In genomic region chr11:45805312-45805772, GRCm38 (mm10) we compare ENCODE assay signal across 8 mouse cellular contexts. TPM values are rescaled to one million over a fixed set of nuclear protein-coding genes. Genes with fewer than 3 reads are reported as not detected.
DNase-seq lines count a peak whose midpoint lies in the region; ATAC-seq and TF ChIP-seq lines count a peak whose summit lies in the region.

No protein-coding gene starts in this region.

- no peaks in the 10 kb centered on the region for H3K27me3 ChIP-seq in heart, embryonic 15.5 days
- H3K27me3 ChIP-seq in liver, embryonic 14.5 days (ENCODE audit: control insufficient read depth, insufficient read depth, low read length) = no peaks in the 10 kb centered on the region

- no peak for TF ChIP-seq CTCF in liver, embryonic 14.5 days (IDR thresholded peaks at IDR 0.05; ENCODE audit: low read depth)

- H3K4me2 ChIP-seq in heart, embryonic 15.5 days = no peak overlapping the region
- peak overlapping the region; percentile 67 for H3K4me2 ChIP-seq in liver, embryonic 14.5 days (ENCODE audit: low read depth)

- H3K4me3 ChIP-seq in heart, embryonic 15.5 days = no peak overlapping the region
- H3K4me3 ChIP-seq in liver, embryonic 14.5 days (ENCODE audit: insufficient read depth in 1 of 2, low read depth in 2 of 2, low read length in 2 of 2) = no peak overlapping the region; a peak in 1 of 4 replicates

- intact Hi-C loops in left cerebral cortex, postnatal 25 days (cut with DNase I) = no loop called here

- WGBS in heart, embryonic 15.5 days = 34% methylated on average over 6 of the region's 6 CpGs
- WGBS in liver, embryonic 14.5 days (ENCODE audit: insufficient replicate concordance) = 7% methylated on average over 6 of the region's 6 CpGs

- H3K27ac ChIP-seq in heart, embryonic 15.5 days = no peak overlapping the region
- H3K27ac ChIP-seq in liver, embryonic 14.5 days = peak overlapping the region; percentile 99

- peak; percentile 99 for TF ChIP-seq EP300 in liver, embryonic 14.5 days (IDR thresholded peaks at IDR 0.05; ENCODE audit: low read depth)

- H3K9ac ChIP-seq in heart, embryonic 15.5 days = no peak overlapping the region
- H3K9ac ChIP-seq in liver, embryonic 14.5 days (replicated peaks) = peak overlapping the region; percentile 71

- ATAC-seq in heart, embryonic 15.5 days (replicated peaks; ENCODE audit: insufficient number of reproducible peaks, insufficient read depth, low FRiP score, low read depth) = peak; percentile 58; the same call in 1 of the 2 replicates
- ATAC-seq in liver, embryonic 14.5 days (ENCODE audit: insufficient read depth) = peak; percentile 97

- no peaks in the 10 kb centered on the region for H3K4me1 ChIP-seq in heart, embryonic 15.5 days (replicated peaks)
- peaks cover 72 to 79% of the 10 kb centered on the region in 2 experiments for H3K4me1 ChIP-seq in liver, embryonic 14.5 days (replicated peaks; ENCODE audit: control insufficient read depth in 2 of 2, insufficient read depth in 2 of 2, low read length in 1 of 2)

- no peaks in the 10 kb centered on the region for H3K9me3 ChIP-seq in heart, embryonic 15.5 days (replicated peaks)
- no peaks in the 10 kb centered on the region for H3K9me3 ChIP-seq in liver, embryonic 14.5 days (ENCODE audit: control insufficient read depth, low read length)

- peak; percentile 70 for DNase-seq in 3134 (ENCODE audit: extremely low read depth, insufficient read length, low spot score)
- DNase-seq in NIH3T3 (ENCODE audit: low read depth) = peak; percentile 62
- DNase-seq in liver, embryonic 14.5 days (ENCODE audit: low read depth in 3 of 3, low spot score in 3 of 3) = peak; percentile 90 to 96 (median 90)
- DNase-seq in left cerebral cortex, adult 8-10 months (ENCODE audit: low spot score in 2 of 2) = no peak
- DNase-seq in thymus, postnatal 36 days = no peak
- no peak for DNase-seq in layer of hippocampus, adult 11-12 months (ENCODE audit: low spot score)
- no peak for DNase-seq in left cerebral cortex, postnatal 25 days (ENCODE audit: low spot score in 2 of 2)

- H3K36me3 ChIP-seq in heart, embryonic 15.5 days = no peaks in the 10 kb centered on the region
- H3K36me3 ChIP-seq in liver, embryonic 14.5 days (replicated peaks; ENCODE audit: control insufficient read depth, insufficient read depth, low read depth) = no peaks in the 10 kb centered on the region

RNA-seq across cellular contexts. Expression of gene Clint1, which starts 46.5 kb away (rescaled TPM):
- polyA plus RNA-seq in heart, embryonic 15.5 days (2015; fragmentation: Nextera tagmentation; extraction: Ambion mirVana) = 44.4 and 56.0 TPM in 2 replicates
- 36.3 and 46.0 TPM in 2 replicates for polyA plus RNA-seq in liver, embryonic 14.5 days (2012; rRNA removed)
- polyA plus RNA-seq in liver, embryonic 14.5 days (2014; fragmentation: Nextera tagmentation; extraction: Ambion mirVana) = 41.6 and 43.3 TPM in 2 replicates
- total RNA-seq in left cerebral cortex, adult 8-10 months (2022) = 10 to 100 TPM; 47.4 to 51.5 (median 48.0) TPM
- total RNA-seq in left cerebral cortex, postnatal 25 days (2021) = 10 to 100 TPM; 51.1 to 52.3 TPM

Comparison
In these comparisons a context has a peak if more than half of its experiments do, and no peak if none do; other contexts are left out.
1. DNase-seq: peak in 3134 (single experiment), NIH3T3 (single experiment) and liver, embryonic 14.5 days (3 of 3); none in left cerebral cortex, adult 8-10 months (0 of 2), thymus, postnatal 36 days (0 of 2), layer of hippocampus, adult 11-12 months (single experiment) and left cerebral cortex, postnatal 25 days (0 of 2).